Mouse (Mus musculus) intestine, embryonic 16.5 days (tissue): Measurements from ENCODE around the gene Ypel3. TPM values are rescaled to one million over a fixed set of nuclear protein-coding genes. Genes with fewer than 3 reads are reported as not detected.
A peak's percentile ranks its signal among the peaks of the same experiment; 100 is the strongest.

Source experiments
- ATAC-seq: fragments of 200-750 bp; cut with Nextera tagmentation; 2 replicates; pipeline ENCODE4 v1.8.0; 2017; ENCODE audit warnings: moderate TSS enrichment, moderate library complexity
- H3K27ac ChIP-seq: fragments of 300-500 bp; sonication (generic); 2 replicates; pipeline ENCODE4 v1.5.1; 2014; ENCODE audit warnings: mild to moderate bottlenecking, low read length
- H3K27me3 ChIP-seq: fragments of 300-500 bp; sonication (generic); replicated peaks from 2 replicates; pipeline ENCODE4 v1.6.1; 2014; ENCODE audit warnings: low read length, control low read depth, mixed read lengths; ENCODE audit not compliant: control insufficient read depth, insufficient read depth
- H3K36me3 ChIP-seq: fragments of 300-500 bp; sonication (generic); 2 replicates; pipeline ENCODE4 v1.6.1; 2014; ENCODE audit warnings: low read length, control low read depth; ENCODE audit not compliant: control insufficient read depth, insufficient read depth
- H3K4me1 ChIP-seq: fragments of 300-500 bp; sonication (generic); 2 replicates; pipeline ENCODE4 v1.6.1; 2014; ENCODE audit warnings: low read length, control low read depth, mixed read lengths; ENCODE audit not compliant: control insufficient read depth, insufficient read depth
- H3K4me2 ChIP-seq: fragments of 300-500 bp; sonication (generic); 2 replicates; pipeline ENCODE4 v1.6.1; 2014; ENCODE audit warnings: low read depth, low read length, control low read depth
- H3K4me3 ChIP-seq: fragments of 300-500 bp; sonication (generic); 2 replicates; pipeline ENCODE4 v1.5.1; 2014; ENCODE audit warnings: mild to moderate bottlenecking, low read length
- H3K9ac ChIP-seq: fragments of 300-500 bp; sonication (generic); 2 replicates; pipeline ENCODE4 v1.6.1; 2014; ENCODE audit warnings: low read depth, low read length
- H3K9me3 ChIP-seq: fragments of 300-500 bp; sonication (generic); 2 replicates; pipeline ENCODE4 v1.6.1; 2016; ENCODE audit warnings: low read length, control low read depth; ENCODE audit not compliant: control insufficient read depth
- WGBS: fragments of 180-500 bp; shearing (Covaris S2); extraction: QIAGEN DNeasy Blood & Tissue Kit; methylation state at CpG from one replicate; pipeline ENCODE4 v1.1.7; 2014; 5-methylcytosine and 5-hydroxymethylcytosine counted together
- polyA plus RNA-seq: library from polyadenylated mRNA; unstranded; fragments of >200 nt; fragmentation: Nextera tagmentation; extraction: Ambion mirVana; gene quantifications from 2 replicates; pipeline ENCODE4 v1.2.1, GENCODE M21; 2015

Gene Ypel3
- polyA plus RNA-seq, 1 experiment from 2014 or later, result 59.5 TPM

DNA sequence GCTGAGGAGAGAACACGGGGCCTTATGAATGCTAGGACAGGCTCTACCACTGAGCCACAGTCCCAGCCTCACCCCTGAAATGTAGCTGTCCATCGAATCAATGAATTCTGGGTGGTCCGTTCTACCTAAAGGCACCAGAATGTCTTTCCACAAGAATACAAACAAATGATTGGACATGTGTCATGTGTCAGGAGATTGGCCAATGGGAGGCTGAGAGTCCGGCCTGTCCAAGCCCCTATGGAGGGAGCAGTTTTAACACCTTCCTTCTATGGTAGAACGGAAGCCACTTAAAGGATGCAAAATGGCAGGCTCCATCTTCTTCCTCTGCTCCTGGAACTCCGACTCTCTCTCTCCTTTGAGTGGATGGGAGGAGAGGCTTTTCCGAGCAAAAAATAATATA is 40.8 kb downstream of the Ypel3 start:
- H3K36me3 ChIP-seq, result no peaks in the 10 kb centered on the region

DNA sequence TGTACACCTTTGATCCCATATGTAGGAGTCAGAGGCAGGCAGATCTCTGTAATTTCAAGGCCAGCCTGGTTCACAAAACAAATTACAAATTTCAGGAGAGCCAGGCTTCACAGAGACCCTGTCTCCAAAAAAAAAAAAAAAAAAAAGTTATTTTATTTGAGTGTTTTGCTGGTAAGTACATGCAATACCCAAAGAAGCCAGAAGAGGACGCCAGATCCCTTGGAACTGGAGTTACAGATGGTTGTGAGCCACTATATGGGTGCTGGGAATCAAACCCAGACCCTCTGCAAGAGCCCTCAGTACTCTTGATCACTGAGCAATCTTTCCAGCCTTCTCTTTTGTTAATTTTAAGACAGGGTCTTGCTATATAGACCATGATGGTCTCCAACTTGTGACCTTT is 42.1 kb downstream of the Ypel3 start:
- H3K4me2 ChIP-seq, result no peak overlapping the region
- no peak overlapping the region for H3K9ac ChIP-seq
- no peaks in the 10 kb centered on the region for H3K36me3 ChIP-seq
- WGBS, result 43% methylated on average over 1 of the region's 1 CpGs
- no peak for ATAC-seq
- H3K27ac ChIP-seq, result no peak overlapping the region
- H3K4me3 ChIP-seq, result no peak overlapping the region
- peaks cover 10% of the 10 kb centered on the region for H3K27me3 ChIP-seq
- peaks cover 3% of the 10 kb centered on the region for H3K4me1 ChIP-seq
- H3K9me3 ChIP-seq, result peaks cover 3% of the 10 kb centered on the region; the same call in 1 of the 2 replicates

More for the DNA sequence above, 40.8 kb downstream of the Ypel3 start:
- Histone ChIP-seq H3K9ac (no peak overlapping the region), H3K4me1 (no peaks in the 10 kb centered on the region), H3K9me3 (peaks cover 3% of the 10 kb centered on the region; the same call in 1 of the 2 replicates), H3K27ac (no peak overlapping the region), H3K4me2 (no peak overlapping the region), H3K4me3 (no peak overlapping the region), H3K27me3 (peaks cover 2% of the 10 kb centered on the region)
- 77% methylated on average over 7 of the region's 7 CpGs for WGBS
- no peak for ATAC-seq

- Histone ChIP-seq H3K4me2 (no peak overlapping the region), H3K36me3 (no peaks in the 10 kb centered on the region), H3K4me3 (no peak overlapping the region), H3K9me3 (peaks cover 3% of the 10 kb centered on the region; the same call in 1 of the 2 replicates), H3K27me3 (peaks cover 20% of the 10 kb centered on the region), H3K4me1 (peaks cover 3% of the 10 kb centered on the region), H3K27ac (no peak overlapping the region), H3K9ac (no peak overlapping the region)
- peak; percentile 55 for ATAC-seq
- WGBS, result 23% methylated on average over 7 of the region's 7 CpGs
Measured at GRCm38 (mm10) chr7:126821835-126822511, 45.2 kb downstream of the Ypel3 start.

DNA sequence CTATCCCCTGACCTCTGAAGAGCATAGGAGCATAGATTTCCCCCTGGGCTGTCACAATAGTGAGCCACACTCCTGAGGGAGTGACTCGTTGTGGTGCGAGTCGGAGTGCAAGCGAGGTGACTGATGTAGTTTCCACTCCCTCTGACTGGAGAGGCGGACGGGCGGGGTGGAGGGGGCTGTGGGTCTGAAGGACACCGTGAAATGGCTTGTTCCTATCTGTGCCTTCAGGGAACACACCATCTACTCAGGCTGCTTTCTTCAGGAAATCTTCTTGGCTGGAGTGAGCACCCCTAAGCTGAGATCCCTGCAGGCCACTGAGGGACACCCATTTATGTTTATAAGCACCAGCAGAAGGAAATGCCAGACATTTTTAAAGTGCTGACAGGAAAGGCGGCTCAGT is 46.0 kb downstream of the Ypel3 start:
- no peaks in the 10 kb centered on the region for H3K36me3 ChIP-seq
- H3K9ac ChIP-seq, result no peak overlapping the region
- H3K4me3 ChIP-seq, result no peak overlapping the region
- no peak for ATAC-seq
- H3K9me3 ChIP-seq, result peaks cover 3% of the 10 kb centered on the region; the same call in 1 of the 2 replicates
- no peak overlapping the region for H3K27ac ChIP-seq
- peaks cover 3% of the 10 kb centered on the region for H3K4me1 ChIP-seq
- WGBS, result 20% methylated on average over 9 of the region's 9 CpGs
- H3K4me2 ChIP-seq, result peak overlapping the region; percentile 51
- H3K27me3 ChIP-seq, result peaks cover 23% of the 10 kb centered on the region

- Histone ChIP-seq H3K27me3 (peaks cover 23% of the 10 kb centered on the region), H3K36me3 (no peaks in the 10 kb centered on the region), H3K4me2 (peak overlapping the region; percentile 51), H3K4me1 (peaks cover 3% of the 10 kb centered on the region), H3K9ac (peak overlapping the region; percentile 45; the same call in 1 of the 2 replicates), H3K4me3 (peak overlapping the region; percentile 34), H3K9me3 (peaks cover 3% of the 10 kb centered on the region; the same call in 1 of the 2 replicates), H3K27ac (no peak overlapping the region)
- no peak for ATAC-seq
- 0% methylated on average over 8 of the region's 19 CpGs for WGBS
Measured at GRCm38 (mm10) chr7:126823202-126823711, 46.5 kb downstream of the Ypel3 start.

DNA sequence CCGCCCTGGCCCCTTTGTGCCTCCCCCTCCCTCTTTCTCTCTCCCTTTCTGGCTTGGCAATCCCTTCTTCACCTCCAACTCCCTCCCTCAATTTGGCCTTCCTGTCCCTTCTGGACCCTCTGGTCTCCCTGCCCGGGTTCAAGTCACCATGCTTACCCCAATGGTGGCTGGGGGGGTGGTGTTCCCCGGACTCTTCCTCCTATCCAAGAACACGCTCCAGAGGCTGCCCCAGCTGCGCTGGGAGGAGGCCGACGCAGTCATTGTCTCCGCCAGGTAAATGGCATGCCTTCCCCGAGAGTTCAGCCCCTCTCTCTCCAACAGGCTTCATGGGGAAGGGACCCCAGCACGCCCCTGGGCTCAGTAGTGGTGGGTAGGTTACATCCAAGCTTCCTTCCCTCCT is 47.2 kb downstream of the Ypel3 start:
- no peak for ATAC-seq
- Histone ChIP-seq H3K4me2 (no peak overlapping the region), H3K9me3 (peaks cover 2% of the 10 kb centered on the region; the same call in 1 of the 2 replicates), H3K4me3 (no peak overlapping the region), H3K27me3 (peaks cover 23% of the 10 kb centered on the region), H3K4me1 (peaks cover 3% of the 10 kb centered on the region), H3K9ac (no peak overlapping the region), H3K27ac (no peak overlapping the region), H3K36me3 (no peaks in the 10 kb centered on the region)
- 13% methylated on average over 10 of the region's 10 CpGs for WGBS

- Histone ChIP-seq H3K4me1 (peaks cover 3% of the 10 kb centered on the region), H3K27me3 (peaks cover 23% of the 10 kb centered on the region), H3K9ac (no peak overlapping the region), H3K4me2 (no peak overlapping the region), H3K36me3 (no peaks in the 10 kb centered on the region), H3K4me3 (no peak overlapping the region), H3K27ac (no peak overlapping the region), H3K9me3 (no peaks in the 10 kb centered on the region)
- ATAC-seq, result no peak
- WGBS, result 23% methylated on average over 8 of the region's 8 CpGs
Measured at GRCm38 (mm10) chr7:126825403-126825802, 48.6 kb downstream of the Ypel3 start.

DNA sequence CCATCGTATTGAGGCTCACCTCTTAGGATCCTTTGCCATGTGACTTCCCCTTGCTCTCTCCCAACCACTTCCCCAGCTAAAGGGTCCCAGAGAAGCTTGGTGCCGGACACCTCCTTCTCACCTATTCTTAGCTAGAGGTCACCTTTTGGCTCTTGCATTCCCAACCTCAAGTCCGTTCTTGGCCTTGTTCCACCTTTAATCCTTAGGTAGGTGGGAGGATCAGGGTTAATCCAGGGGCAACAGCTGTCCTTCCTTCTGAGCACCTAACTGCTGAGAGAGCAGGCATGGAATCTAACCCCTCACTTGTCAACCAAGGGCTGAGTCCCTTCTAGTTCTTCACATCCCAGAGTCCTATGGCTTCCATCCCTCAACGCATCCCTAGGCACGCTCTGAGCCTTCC is 49.2 kb downstream of the Ypel3 start:
- no peaks in the 10 kb centered on the region for H3K9me3 ChIP-seq
- H3K4me3 ChIP-seq, result no peak overlapping the region
- H3K27me3 ChIP-seq, result peaks cover 23% of the 10 kb centered on the region
- no peak overlapping the region for H3K4me2 ChIP-seq
- ATAC-seq, result no peak
- no peaks in the 10 kb centered on the region for H3K36me3 ChIP-seq
- no peak overlapping the region for H3K27ac ChIP-seq
- WGBS, result 74% methylated on average over 5 of the region's 5 CpGs
- H3K9ac ChIP-seq, result no peak overlapping the region
- H3K4me1 ChIP-seq, result peaks cover 3% of the 10 kb centered on the region
